Mouse (Mus musculus): ENCODE data around the gene 0610010K14Rik.

The 0610010K14Rik gene

DNA sequence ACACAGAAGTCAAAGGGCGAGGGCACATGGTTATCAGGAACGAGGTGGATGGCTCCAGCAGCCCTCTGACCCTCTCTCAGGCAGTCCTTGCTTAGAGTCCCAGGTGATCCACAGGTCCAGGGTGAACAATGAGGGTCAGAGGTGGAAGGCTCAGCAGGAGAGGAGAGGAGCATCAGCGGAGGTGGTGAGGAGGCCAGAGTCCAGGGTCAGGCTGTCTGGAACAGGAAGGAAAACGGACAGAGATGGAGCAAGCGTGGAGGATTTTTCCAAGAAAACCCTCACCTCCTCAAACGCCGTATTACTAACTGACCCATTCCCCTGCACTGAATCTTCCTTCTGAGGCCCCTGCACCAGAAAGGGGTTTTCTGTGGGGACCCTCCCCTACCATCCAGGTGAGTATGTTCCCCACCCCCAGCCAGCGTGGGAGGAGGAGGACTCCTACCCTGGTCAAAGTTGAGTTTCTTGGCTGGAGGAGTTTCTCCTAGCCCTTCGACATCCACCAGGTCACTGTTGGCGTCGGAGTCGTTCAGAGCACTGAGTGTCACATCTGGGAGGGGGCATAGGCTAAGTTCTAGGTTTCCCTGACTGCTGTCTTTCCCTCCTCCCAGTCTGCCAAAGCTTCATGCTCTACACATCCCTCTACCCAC lies 2.3 kb downstream of the 0610010K14Rik start:
- no peak for DNase-seq (ENCODE audit: low spot score in 2 of 2)

DNA sequence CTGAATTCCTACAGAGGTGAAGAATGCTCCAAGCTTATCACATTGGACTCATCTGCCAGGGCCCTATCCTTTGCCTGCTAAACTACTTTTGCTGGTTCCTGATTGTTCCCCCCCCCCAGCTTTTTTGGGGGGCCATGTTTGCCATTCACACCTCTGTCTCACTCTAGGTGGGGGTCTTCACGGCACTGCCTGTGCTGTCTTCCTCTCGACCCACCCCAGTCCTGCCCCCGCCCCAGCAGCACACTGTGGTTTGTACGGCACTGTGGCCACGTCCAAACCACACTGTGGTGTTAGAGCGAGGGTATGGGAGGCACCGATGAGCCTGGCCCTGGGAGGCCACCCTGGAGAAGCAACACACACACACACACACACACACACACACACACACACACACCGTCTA lies 3.2 kb downstream of the 0610010K14Rik start:
- no peak for DNase-seq (ENCODE audit: low spot score in 2 of 2)

DNA sequence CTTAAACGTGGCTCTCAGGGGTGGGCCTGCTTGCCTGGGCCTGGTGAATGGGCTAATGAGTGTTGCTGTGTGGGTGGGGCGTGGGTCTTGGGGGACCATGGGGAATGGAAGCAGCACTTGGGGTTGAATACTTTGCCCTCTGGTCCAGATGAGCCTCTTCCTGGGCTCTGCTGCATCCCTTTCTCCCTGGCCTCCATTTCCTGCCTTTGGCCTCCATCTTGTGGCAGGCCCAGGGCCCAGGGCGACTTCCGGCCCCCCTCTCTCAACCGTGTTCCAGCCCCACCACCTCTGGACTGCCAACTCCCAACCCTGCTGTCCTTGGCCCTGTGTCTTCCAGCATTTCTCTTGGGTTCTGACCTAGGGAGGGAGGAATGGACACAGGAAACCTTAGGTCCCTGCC lies 3.7 kb downstream of the 0610010K14Rik start:
- no peak for DNase-seq (ENCODE audit: low spot score in 2 of 2)

DNA sequence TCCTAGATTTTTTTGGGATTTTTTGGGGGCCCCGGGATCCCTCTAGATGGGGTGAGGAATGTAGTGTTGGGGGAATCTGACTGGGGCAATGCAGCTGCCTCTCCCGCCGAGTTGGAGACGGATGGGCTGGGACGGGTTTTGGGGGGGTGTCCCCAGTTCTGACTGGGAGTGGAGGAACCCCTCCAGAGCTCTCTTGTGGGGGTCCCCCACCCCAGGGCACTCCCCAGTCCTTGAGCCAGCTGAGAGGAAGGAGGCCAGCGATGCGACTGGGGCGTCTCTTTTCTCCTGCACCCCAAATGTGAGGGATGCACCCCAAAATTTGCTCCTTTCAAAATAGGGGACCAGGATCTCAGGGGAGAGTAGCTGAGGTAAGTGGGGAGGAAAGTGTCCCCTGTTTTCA lies 4.7 kb downstream of the 0610010K14Rik start:
- no peak for DNase-seq (ENCODE audit: low spot score in 2 of 2)

DNA sequence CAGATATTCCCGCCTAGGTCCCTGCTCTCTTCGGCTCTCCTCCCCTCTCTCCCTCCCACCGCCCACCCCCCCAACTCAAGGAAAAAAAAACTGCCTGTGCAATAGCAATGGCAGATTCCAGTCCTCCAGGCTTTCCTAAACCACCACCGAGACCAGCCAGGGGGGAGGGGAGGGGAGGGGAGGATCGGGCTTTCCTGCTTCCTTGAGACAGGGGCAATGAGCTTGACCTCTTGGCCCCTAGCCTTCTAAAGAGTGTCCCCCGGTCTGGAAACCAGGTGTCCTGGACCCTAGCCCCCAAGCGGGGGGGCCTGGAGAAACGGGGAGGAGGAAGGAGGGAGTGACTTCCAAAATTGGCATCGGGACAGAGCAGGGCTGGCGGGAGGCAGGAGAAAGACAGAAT lies 5.2 kb downstream of the 0610010K14Rik start:
- DNase-seq (ENCODE audit: low spot score in 2 of 2) = peak; percentile 41 to 45

DNA sequence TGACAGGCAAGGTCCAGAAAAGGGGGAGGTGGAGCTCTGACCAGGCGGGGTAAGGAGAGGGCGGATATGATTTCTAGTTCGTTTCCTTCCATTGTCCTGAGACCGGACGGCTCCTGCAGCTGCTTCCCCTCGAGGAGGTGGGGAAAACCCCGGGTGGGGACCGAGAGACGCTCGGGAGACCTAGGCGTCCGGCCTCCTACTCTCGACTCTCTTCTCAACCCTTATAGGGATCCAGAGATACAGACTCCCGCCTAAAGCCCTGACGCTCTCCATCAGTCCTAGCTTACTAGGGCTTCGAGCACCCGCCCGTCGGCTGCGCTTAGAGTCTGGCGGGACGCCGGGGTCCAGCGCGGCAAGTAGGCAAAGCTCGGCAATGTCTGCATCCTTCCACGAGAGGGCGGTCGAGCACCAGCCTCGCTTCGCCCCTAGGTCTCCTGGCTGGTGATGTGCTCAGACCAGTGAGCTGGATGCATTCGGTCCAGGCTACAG lies 7.4 kb downstream of the 0610010K14Rik start:
- peak; percentile 52 to 72 for DNase-seq (ENCODE audit: low spot score in 2 of 2)

DNA sequence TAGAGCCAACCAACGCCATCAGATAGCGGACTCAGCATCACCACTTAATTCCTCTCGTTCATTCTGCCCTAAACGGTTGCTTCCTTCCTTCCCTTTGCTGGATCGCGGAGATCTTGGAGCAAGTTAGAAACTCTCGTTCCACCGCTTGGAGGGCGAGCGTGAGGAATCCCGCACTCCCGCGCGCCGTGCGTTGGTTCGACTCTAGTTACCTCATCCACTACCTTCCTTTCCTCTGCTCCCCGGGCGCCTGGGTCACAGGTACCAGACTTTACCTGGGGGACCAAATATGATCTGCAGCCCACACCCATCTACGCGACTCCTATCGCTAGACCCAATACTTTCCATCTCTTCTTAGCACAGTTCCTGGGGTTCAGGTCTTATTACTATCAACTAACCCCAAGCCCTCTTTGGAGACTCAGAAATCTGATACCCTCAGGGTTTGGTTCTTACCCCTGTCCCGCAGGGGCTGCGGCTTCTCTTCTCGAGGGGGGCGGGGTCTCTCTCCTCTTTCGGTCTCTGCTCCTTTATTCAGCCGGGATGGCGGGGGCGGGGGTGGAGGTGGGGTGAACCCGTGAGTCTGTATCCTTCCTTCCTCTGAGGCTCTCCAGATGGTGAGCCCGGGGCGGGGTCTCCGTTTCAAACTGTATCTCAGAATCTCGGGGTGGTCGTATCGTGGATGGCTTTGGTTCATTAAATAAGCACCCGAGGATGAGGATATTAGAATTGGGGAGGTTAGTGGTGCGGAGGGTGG lies 8.3 kb downstream of the 0610010K14Rik start, which contains the start of gene Bcl6b:
Bcl6b (minus strand) TSS at position 539 of the 751 bp plus-strand sequence.
- no peak for DNase-seq (ENCODE audit: low spot score in 2 of 2)

DNA sequence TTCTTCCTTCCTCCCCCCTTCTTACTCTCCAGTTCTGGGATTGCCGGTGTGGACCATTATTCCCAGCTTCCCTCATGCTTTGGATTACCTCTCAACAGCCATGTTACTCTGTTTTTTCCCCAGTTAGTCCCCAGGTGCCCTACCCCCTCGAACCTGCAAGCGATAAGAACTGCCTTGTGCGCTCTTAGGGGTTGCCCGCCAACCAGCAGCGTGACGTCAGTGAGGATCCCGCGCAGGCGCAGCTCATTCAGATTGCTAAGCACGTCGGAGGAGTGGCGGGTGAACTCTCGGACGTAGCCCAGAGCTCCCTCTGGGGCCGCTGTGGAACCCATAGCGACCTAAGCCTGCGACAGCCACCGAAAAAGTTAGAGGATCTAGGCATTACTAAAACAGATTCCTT lies 8.9 kb downstream of the 0610010K14Rik start:
- DNase-seq (ENCODE audit: low spot score in 2 of 2) = peak; percentile 68

DNA sequence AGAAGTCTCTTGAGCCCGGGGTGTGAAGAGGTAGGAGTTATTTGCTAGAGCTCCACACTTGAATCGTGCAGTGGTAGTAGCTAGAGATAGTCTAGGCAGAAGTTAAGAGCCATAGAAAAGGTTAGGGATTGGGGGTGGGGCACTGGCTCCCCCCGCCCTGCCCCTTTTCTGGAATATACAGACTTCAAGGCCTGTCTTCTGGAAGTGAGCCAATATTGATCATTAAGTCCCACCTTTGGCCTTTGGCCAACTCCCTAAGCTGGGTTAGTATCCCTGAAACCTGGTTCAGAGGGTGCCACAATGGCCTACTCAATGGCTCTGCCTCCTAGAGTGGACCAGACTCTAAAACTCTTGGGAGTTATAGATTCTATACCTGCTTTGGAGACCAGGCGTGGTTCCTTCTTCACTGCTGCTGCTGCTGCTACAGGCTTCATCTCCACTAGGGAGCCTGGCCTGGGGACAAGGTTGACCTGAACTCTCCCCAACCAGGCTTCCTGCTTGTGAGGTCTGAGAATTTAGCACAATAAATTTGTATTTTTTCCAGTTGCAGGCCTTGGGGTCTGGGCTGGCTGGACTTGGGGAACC lies 10.0 kb downstream of the 0610010K14Rik start:
- DNase-seq (ENCODE audit: low spot score in 2 of 2) = no peak

DNA sequence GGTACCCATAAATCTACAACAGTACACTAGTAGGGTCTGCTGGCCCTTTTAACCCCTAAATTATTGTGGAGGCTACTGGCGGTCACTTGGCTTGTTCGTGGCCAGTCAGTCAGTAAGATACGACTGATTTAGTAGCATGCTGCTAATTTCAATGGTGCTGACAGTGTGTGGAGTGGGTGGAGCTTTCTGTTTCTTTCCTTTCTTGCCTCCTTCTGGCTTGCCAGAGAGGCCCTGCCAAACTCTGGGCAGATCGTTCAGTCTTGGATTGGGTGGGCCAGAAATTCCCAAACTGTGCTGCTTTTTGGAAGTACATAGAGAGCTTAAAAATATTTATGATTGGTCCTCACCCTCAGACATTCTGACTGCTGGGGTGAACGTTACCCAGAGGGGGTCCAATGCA lies 10.6 kb downstream of the 0610010K14Rik start:
- peak; percentile 39 to 46 for DNase-seq (ENCODE audit: low spot score in 2 of 2)

DNA sequence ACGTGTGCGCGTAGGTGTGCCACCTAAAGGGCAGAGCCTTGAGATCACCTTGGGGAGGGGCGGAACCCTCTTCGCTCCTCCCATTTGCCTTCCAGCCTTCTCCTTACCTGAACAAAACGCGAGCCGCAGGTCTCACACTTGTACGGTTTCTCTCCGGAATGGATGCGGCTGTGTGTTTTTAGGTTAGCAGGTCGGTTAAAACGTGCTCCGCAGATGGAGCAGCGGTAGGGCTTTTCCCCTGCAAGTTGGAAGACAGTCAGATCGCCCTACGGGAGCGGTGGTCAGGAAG lies 11.2 kb downstream of the 0610010K14Rik start:
- no peak for DNase-seq (ENCODE audit: low spot score in 2 of 2)

DNA sequence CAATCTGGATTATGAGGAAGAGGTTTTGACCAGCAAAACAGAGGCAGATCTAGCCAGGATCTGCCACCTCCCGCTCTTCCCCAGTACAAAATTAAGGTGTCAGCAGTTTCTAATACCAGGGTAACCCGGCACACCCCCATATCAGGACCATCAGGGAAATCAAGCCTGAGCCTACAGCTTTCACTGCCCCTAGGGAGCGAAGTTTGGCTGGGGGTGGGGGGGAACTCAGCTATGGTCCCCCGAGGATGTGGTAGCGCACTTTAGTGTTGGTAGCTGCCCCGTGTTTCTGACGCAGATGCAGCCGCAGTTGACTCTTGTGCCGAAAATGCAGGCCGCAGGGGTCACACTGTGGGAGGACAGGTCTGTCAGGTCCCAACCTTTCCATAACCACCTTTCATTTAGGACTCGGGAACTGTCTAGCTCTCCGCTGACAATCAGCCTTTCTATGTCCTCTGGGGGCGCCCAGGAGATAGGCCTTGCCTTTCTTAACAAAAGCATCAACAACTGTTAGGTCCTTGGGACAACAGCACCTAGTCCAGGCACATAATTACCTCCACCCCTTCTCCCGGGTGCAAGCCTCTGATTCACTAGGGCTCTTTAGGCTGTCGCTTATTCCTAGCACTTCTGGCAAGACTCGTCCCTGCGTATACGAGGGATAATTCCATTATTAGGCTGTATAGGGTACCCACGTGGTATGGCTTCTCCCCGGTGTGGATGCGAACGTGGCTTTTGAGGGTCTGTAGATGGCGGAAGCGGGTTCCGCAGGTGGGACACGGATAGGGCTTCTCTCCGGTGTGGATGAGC lies 11.7 kb downstream of the 0610010K14Rik start:
- no peak for DNase-seq (ENCODE audit: low spot score in 2 of 2)

DNA sequence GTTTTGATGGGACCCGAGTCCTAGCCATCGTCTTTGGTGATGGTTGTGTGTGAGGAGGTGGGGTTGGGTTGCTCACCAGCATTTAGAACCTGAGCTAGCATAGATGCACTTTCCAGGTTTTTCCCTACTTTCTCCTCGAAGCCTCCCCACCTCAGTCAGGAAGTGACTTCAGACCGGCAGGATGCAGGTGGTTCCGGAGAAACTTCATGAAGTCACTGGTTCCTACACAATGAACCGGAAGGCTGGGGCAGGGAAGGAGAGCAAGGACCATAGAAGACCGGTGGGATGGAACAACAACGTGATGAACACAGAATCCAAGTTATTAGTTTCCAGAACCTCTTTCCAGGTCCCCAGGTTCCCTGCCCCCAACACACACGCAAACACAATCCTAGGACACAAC lies 14.0 kb downstream of the 0610010K14Rik start:
- no peak for DNase-seq (ENCODE audit: low spot score in 2 of 2)

DNA sequence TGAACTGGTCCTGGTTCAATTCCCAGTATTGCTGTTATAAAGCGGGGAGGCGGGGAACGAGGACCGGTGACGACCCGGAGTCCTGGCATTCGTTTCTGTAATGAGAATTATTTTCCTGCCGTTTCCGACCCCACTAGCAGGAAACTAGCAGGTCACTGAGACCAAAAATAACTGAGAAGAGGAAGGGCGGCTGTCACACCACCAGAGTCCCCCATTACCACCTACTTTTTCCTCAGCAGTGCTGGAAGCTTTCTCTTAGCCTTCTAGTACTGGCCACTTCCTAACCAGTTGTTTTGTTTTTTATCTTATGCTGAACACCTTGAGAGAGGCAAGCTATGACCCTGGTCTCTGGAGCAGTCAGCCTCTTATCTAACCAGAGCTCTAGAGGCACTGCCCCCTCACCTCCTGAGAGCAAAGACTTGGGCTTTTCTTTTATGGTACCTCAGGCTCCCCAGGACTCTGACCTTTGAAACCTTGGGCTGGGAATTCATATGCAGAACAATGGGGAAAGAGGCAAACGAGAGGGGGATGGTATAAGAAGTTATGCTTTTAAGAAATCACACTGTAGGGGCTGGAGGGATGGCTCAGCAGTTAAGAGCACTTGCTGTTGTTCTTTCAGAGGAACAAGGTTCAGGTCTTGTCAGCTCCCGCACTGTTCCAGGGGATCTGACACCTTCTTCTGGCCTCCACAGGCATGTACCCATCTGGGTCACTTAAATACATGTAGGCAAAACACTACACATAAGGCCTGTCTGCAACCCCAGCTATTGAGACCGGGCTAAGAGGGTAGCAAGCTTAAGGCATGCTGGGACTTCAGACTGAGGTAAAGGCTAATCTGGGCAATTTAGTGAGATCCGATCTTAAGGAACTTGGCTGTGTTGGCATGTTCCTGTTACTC lies 15.9 kb downstream of the 0610010K14Rik start:
- no peak for DNase-seq (ENCODE audit: low spot score in 2 of 2)

DNA sequence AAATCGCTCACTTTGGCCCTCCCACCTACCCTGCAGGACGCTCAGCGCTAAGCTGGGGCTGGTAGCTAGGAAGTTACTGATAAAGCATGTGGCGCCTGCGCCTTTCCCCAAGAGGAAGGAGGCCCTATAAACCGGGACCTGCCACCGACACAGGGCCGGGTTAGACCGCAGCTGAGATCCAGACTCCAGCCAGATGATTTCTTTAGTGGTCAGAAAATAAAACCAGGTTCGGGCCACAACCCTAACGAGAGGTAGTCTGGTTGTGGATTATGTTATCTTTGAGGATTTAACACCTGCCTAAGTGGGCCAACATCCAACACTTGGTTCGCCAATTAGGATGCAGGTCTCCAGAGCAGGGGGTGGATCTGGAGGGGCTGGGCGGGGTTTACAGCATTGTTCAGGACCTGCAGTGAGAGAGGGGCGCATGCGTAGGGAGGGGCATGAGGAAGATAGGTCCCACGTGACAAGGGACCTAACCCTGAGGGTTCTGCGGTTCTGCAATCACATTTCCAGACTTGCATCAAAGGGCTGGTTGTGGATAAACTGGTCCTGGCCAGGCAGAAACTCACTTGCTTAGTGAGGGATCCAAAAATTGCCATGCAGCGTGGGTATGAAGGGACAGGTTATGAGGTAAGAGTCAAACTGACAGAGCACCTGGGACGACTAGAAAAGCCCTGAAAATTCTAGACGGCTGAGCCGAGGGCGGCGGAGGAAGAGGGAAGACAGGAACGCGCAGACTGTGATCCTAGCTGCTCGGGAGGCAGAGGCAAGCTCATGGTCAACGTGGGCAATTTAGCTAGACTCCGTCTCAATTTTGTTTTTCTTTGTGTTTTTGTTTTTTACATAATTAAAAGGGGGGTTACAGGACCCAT lies 16.7 kb downstream of the 0610010K14Rik start, which contains the start of gene Slc16a13:
Slc16a13 (minus strand) TSS at position 334 of the 872 bp plus-strand sequence.
- peak; percentile 90 to 93 for DNase-seq (ENCODE audit: low spot score in 2 of 2)

DNA sequence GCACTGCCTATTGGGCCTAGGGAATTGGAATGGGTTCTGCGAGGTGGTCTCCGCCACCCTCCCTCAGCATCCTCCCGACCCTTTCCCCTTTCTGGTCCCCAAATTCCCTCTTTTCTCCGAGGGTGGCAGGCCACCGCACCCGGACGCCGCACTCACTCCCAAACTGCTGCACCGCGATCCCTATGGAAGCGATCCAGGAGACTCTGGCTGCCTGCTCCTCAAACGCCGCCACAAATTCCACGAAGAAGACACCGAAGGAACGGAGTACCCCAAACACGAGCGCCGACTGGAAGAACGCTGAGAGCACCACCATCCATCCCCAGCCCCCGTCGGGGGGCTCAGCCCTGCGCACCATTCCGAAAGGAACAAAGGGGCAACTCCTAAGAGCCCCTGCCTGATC lies 17.4 kb downstream of the 0610010K14Rik start:
- peak in 1 of 2 experiments; percentile 29 for DNase-seq (ENCODE audit: low spot score in 2 of 2)

DNA sequence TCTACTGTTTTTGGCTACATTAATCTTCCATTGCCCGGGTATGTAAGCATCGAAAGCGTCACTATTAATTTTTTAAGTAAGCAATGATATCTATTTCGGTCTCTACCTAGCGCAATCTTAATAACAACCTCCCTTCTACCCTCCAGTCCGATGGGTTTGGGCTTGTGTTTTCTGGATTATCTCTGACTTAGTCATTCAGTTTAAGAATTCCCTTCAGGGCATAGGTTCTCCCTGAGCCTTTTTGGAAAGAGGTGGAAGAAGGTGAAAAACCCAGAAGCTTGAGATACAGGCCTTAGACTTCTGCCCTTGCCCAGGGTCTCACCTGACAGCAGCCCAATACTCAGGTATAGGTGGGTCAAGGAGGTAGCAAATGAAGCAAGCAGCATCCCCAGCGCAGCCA lies 17.8 kb downstream of the 0610010K14Rik start:
- DNase-seq (ENCODE audit: low spot score in 2 of 2) = no peak

DNA sequence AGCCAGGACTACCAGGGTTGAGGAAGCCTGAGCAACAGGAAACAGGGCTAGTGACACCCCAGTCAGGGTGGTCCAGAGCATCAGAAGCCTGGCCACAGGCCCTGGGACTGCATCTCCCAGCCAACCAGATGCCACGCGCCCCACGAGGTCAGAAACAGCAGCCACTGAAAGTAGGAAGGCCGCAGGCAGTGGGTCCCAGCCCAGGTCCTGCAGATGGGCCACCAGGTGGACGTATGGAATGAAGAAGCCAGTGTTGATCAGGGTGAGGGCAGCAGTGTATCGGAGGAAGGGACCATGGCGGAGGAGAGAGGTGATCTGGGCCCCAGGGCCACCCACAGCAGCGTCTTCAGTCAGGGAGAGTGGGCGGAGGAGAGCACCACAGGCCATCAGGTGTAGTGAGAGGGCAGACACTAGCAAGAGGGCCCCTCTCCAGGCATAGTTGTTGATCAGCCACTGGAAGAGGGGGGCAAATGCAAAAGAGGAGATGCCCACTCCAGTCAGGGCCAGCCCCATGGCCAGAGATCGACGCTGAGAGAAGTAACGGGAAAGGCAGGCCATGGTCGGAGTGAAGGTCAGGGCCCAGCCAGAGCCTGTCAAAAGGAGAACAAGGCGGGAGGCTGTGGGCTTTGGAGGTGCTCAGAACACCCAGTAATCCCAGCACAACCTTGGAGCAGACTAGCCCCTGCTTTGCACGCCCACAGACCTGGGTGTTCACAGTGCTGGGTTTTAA lies 18.8 kb downstream of the 0610010K14Rik start:
- no peak for DNase-seq (ENCODE audit: low spot score in 2 of 2)

DNA sequence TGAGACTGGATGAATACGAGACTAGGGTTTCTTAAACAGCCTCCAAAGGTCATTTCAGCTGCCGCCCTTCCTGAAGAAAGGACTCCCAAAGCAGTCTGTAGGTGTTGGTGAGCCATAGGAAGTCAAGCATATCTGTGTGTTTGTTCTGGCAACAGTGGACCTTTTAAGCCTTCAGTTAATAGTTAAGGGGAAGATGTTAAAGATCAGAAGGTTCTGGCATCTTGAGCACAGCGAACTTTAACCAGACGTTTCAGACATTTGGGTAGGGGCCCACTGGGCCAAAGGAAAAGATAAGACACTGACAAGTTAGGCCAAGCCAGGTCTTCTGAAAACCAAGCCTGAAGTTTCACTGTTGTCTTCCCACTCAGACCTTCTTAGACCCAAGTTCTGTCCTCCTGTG lies 19.7 kb downstream of the 0610010K14Rik start:
- no peak for DNase-seq (ENCODE audit: low spot score in 2 of 2)
